Mouse (Mus musculus) midbrain, embryonic 13.5 days (tissue): ENCODE results near the gene Dysf. TPM values are rescaled to one million over a fixed set of nuclear protein-coding genes. Genes with fewer than 3 reads are reported as not detected.

Experiments
- ATAC-seq: fragments of 200-750 bp; cut with Nextera tagmentation; 2 replicates; pipeline ENCODE4 v1.8.0; 2017; ENCODE audit warnings: mild to moderate bottlenecking, moderate TSS enrichment, moderate library complexity
- H3K27ac ChIP-seq: fragments of 300-500 bp; sonication (generic); 2 replicates; pipeline ENCODE4 v1.5.1; 2015; ENCODE audit warnings: inconsistent platforms, mild to moderate bottlenecking, moderate library complexity
- H3K27me3 ChIP-seq: fragments of 300-500 bp; sonication (generic); 2 replicates; pipeline ENCODE4 v1.6.1; 2015; ENCODE audit warnings: mild to moderate bottlenecking, inconsistent platforms
- H3K36me3 ChIP-seq: fragments of 300-500 bp; sonication (generic); 2 replicates; pipeline ENCODE4 v1.6.1; 2015; ENCODE audit warnings: mild to moderate bottlenecking, inconsistent platforms
- H3K4me1 ChIP-seq: fragments of 300-500 bp; sonication (generic); replicated peaks from 2 replicates; pipeline ENCODE4 v1.6.1; 2015; ENCODE audit warnings: inconsistent platforms
- H3K4me2 ChIP-seq: fragments of 300-500 bp; sonication (generic); replicated peaks from 2 replicates; pipeline ENCODE4 v1.6.1; 2015; ENCODE audit warnings: moderate library complexity, mild to moderate bottlenecking, inconsistent platforms
- H3K4me3 ChIP-seq: fragments of 300-500 bp; sonication (generic); replicated peaks from 2 replicates; pipeline ENCODE4 v1.5.1; 2015; ENCODE audit warnings: mild to moderate bottlenecking, inconsistent platforms
- H3K9ac ChIP-seq: fragments of 300-500 bp; sonication (generic); replicated peaks from 2 replicates; pipeline ENCODE4 v1.6.1; 2015; ENCODE audit warnings: mild to moderate bottlenecking, inconsistent platforms
- H3K9me3 ChIP-seq: fragments of 300-500 bp; sonication (generic); 2 replicates; pipeline ENCODE4 v1.6.1; 2016; ENCODE audit warnings: mild to moderate bottlenecking, inconsistent platforms
- WGBS: fragments of 180-500 bp; shearing (Covaris S2); methylation state at CpG from one replicate; pipeline ENCODE4 v1.1.7; 2015; 5-methylcytosine and 5-hydroxymethylcytosine counted together
- polyA plus RNA-seq: library from polyadenylated mRNA; unstranded; fragments of >200 nt; fragmentation: Nextera tagmentation; extraction: Ambion mirVana; gene quantifications from 2 replicates; pipeline ENCODE4 v1.2.1, GENCODE M21; 2015

Gene Dysf
- polyA plus RNA-seq, 1 experiment from 2014 or later: 2.6 TPM

GRCm38 (mm10) chr6:84225587-84225986 lies 217.2 kb downstream of the Dysf start:
- H3K9me3 ChIP-seq: no peaks in the 10 kb centered on the region
- no peak overlapping the region for H3K27ac ChIP-seq
- H3K36me3 ChIP-seq: no peaks in the 10 kb centered on the region
- ATAC-seq: no peak
- no peak overlapping the region for H3K4me2 ChIP-seq
- 73% methylated on average over 6 of the region's 6 CpGs for WGBS
- no peak overlapping the region for H3K4me3 ChIP-seq
- peaks cover 14% of the 10 kb centered on the region; the same call in 1 of the 2 replicates for H3K4me1 ChIP-seq
- H3K27me3 ChIP-seq: no peaks in the 10 kb centered on the region
- H3K9ac ChIP-seq: no peak overlapping the region

- H3K9me3 ChIP-seq: no peaks in the 10 kb centered on the region
- ATAC-seq: no peak
- 72% methylated on average over 4 of the region's 4 CpGs for WGBS
- H3K36me3 ChIP-seq: no peaks in the 10 kb centered on the region
- no peak overlapping the region for H3K4me3 ChIP-seq
- H3K4me1 ChIP-seq: peaks cover 22% of the 10 kb centered on the region; the same call in 1 of the 2 replicates
- no peak overlapping the region for H3K9ac ChIP-seq
- no peaks in the 10 kb centered on the region for H3K27me3 ChIP-seq
- no peak overlapping the region for H3K27ac ChIP-seq
- no peak overlapping the region for H3K4me2 ChIP-seq
These were observed 219.8 kb downstream of the Dysf start for GRCm38 (mm10) chr6:84228196-84228595.

- WGBS: 23% methylated on average over 5 of the region's 5 CpGs
These were observed 220.4 kb downstream of the Dysf start for GRCm38 (mm10) chr6:84228786-84229185.

GRCm38 (mm10) chr6:84229739-84230138 lies 221.3 kb downstream of the Dysf start:
- H3K4me2 ChIP-seq: no peak overlapping the region
- peaks cover 22% of the 10 kb centered on the region; the same call in 1 of the 2 replicates for H3K4me1 ChIP-seq
- no peak overlapping the region for H3K27ac ChIP-seq
- H3K4me3 ChIP-seq: no peak overlapping the region
- WGBS: 81% methylated on average over 7 of the region's 7 CpGs
- no peaks in the 10 kb centered on the region for H3K36me3 ChIP-seq
- H3K9ac ChIP-seq: no peak overlapping the region
- ATAC-seq: no peak
- H3K9me3 ChIP-seq: no peaks in the 10 kb centered on the region
- H3K27me3 ChIP-seq: no peaks in the 10 kb centered on the region

More at GRCm38 (mm10) chr6:84228786-84229185, 220.4 kb downstream of the Dysf start:
- H3K27ac ChIP-seq: no peak overlapping the region
- no peaks in the 10 kb centered on the region for H3K36me3 ChIP-seq
- no peak overlapping the region for H3K4me2 ChIP-seq
- H3K9ac ChIP-seq: no peak overlapping the region
- H3K9me3 ChIP-seq: no peaks in the 10 kb centered on the region
- H3K4me1 ChIP-seq: peaks cover 22% of the 10 kb centered on the region; the same call in 1 of the 2 replicates
- no peak overlapping the region for H3K4me3 ChIP-seq
- 0 out of 2 replicates have a peak, but pooled peaks have one; percentile 12 for ATAC-seq
- no peaks in the 10 kb centered on the region for H3K27me3 ChIP-seq

GRCm38 (mm10) chr6:84231108-84231507 lies 222.7 kb downstream of the Dysf start:
- Histone ChIP-seq H3K4me2 (no peak overlapping the region), H3K4me1 (peaks cover 22% of the 10 kb centered on the region; the same call in 1 of the 2 replicates), H3K9me3 (no peaks in the 10 kb centered on the region), H3K9ac (no peak overlapping the region), H3K36me3 (no peaks in the 10 kb centered on the region), H3K27ac (no peak overlapping the region), H3K27me3 (no peaks in the 10 kb centered on the region), H3K4me3 (no peak overlapping the region)
- WGBS: 66% methylated on average over 7 of the region's 7 CpGs
- ATAC-seq: no peak

- Histone ChIP-seq H3K27ac (no peak overlapping the region), H3K27me3 (no peaks in the 10 kb centered on the region), H3K9ac (no peak overlapping the region), H3K4me3 (no peak overlapping the region), H3K4me2 (no peak overlapping the region), H3K36me3 (no peaks in the 10 kb centered on the region), H3K4me1 (peaks cover 22% of the 10 kb centered on the region; the same call in 1 of the 2 replicates), H3K9me3 (no peaks in the 10 kb centered on the region)
- 65% methylated on average over 8 of the region's 8 CpGs for WGBS
- no peak for ATAC-seq
These were observed 223.8 kb downstream of the Dysf start for GRCm38 (mm10) chr6:84232063-84232760.

- H3K4me2 ChIP-seq: no peak overlapping the region
- 78% methylated on average over 6 of the region's 6 CpGs for WGBS
- H3K36me3 ChIP-seq: no peaks in the 10 kb centered on the region
- no peak overlapping the region for H3K9ac ChIP-seq
- H3K4me3 ChIP-seq: no peak overlapping the region
- H3K27ac ChIP-seq: no peak overlapping the region
- no peak for ATAC-seq
- H3K4me1 ChIP-seq: peaks cover 18% of the 10 kb centered on the region; the same call in 1 of the 2 replicates
- no peaks in the 10 kb centered on the region for H3K27me3 ChIP-seq
- no peaks in the 10 kb centered on the region for H3K9me3 ChIP-seq
These were observed 225.4 kb downstream of the Dysf start for GRCm38 (mm10) chr6:84233783-84234182.

GRCm38 (mm10) chr6:84235365-84235764 lies 227.0 kb downstream of the Dysf start:
- H3K4me2 ChIP-seq: no peak overlapping the region
- no peaks in the 10 kb centered on the region for H3K27me3 ChIP-seq
- ATAC-seq: no peak
- H3K4me1 ChIP-seq: 0 out of 2 replicates have a peak, but pooled peaks cover 8% of the 10 kb centered on the region
- 0 out of 2 replicates have a peak, but pooled peaks cover 3% of the 10 kb centered on the region for H3K9me3 ChIP-seq
- H3K27ac ChIP-seq: no peak overlapping the region
- H3K9ac ChIP-seq: no peak overlapping the region
- H3K36me3 ChIP-seq: no peaks in the 10 kb centered on the region
- 89% methylated on average over 2 of the region's 2 CpGs for WGBS
- H3K4me3 ChIP-seq: no peak overlapping the region

GRCm38 (mm10) chr6:84243385-84243784 lies 235.0 kb downstream of the Dysf start:
- H3K9ac ChIP-seq: no peak overlapping the region
- H3K27me3 ChIP-seq: no peaks in the 10 kb centered on the region
- no peak for ATAC-seq
- H3K36me3 ChIP-seq: no peaks in the 10 kb centered on the region
- H3K4me2 ChIP-seq: no peak overlapping the region
- H3K4me1 ChIP-seq: no peaks in the 10 kb centered on the region
- no peak overlapping the region for H3K4me3 ChIP-seq
- WGBS: 99% methylated on average over 3 of the region's 3 CpGs
- H3K27ac ChIP-seq: no peak overlapping the region
- H3K9me3 ChIP-seq: 0 out of 2 replicates have a peak, but pooled peaks cover 3% of the 10 kb centered on the region

- no peak for ATAC-seq
- H3K4me2 ChIP-seq: no peak overlapping the region
- H3K27ac ChIP-seq: no peak overlapping the region
- no peaks in the 10 kb centered on the region for H3K36me3 ChIP-seq
- H3K4me3 ChIP-seq: no peak overlapping the region
- no peak overlapping the region for H3K9ac ChIP-seq
- no peaks in the 10 kb centered on the region for H3K27me3 ChIP-seq
- no peaks in the 10 kb centered on the region for H3K4me1 ChIP-seq
- 81% methylated on average over 4 of the region's 4 CpGs for WGBS
- no peaks in the 10 kb centered on the region for H3K9me3 ChIP-seq
These were observed 237.8 kb downstream of the Dysf start for GRCm38 (mm10) chr6:84246101-84246760.

GRCm38 (mm10) chr6:84246979-84247378 lies 238.6 kb downstream of the Dysf start:
- no peaks in the 10 kb centered on the region for H3K27me3 ChIP-seq
- H3K36me3 ChIP-seq: no peaks in the 10 kb centered on the region
- H3K4me2 ChIP-seq: no peak overlapping the region
- ATAC-seq: no peak
- no peak overlapping the region for H3K9ac ChIP-seq
- no peak overlapping the region for H3K27ac ChIP-seq
- no peak overlapping the region for H3K4me3 ChIP-seq
- WGBS: 73% methylated on average over 5 of the region's 5 CpGs
- no peaks in the 10 kb centered on the region for H3K4me1 ChIP-seq
- no peaks in the 10 kb centered on the region for H3K9me3 ChIP-seq
